9 mouse cellular contexts compared by ENCODE assay signal in the genomic region with DNA sequence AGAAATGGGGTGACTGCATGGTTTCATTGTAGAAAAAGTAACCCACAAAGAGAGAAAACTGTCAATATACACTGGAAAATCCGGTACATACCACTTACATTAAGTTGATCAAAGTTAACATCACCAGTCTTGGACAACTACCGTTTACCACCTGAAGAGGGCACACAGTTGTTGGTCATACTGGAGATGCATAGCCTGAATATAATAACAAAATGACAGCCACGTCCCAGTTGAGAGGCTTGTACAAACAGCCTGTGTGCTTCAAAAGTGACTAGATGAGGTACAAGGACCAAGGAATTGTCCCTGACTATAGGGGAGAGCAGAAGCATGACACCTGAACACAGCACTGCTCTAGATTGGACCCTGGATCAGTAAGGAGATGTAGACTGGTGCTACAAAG. TPM values are rescaled to one million over a fixed set of nuclear protein-coding genes. Genes with fewer than 3 reads are reported as not detected.
DNase-seq lines count a peak whose midpoint lies in the region; ATAC-seq and TF ChIP-seq lines count a peak whose summit lies in the region.
"Had no signal": no experiment of that assay in that cellular context is flagged by ENCODE, and none has a peak within 500 bp of the region (broad histone marks: within the 10 kb centered on the region; RNA-seq: fewer than 3 reads in every experiment).

No protein-coding gene starts in this region.

- H3K4me1 ChIP-seq in spleen, adult 2 months (ENCODE audit: control insufficient read depth, insufficient read depth, insufficient read length), result no peaks in the 10 kb centered on the region; the same call in 1 of the 2 replicates
- H3K4me1 ChIP-seq in heart, postnatal 0 days (ENCODE audit: control insufficient read depth, insufficient read depth), result 0 out of 2 replicates have a peak, but pooled peaks cover under 1% of the 10 kb centered on the region
- no peaks in the 10 kb centered on the region for H3K4me1 ChIP-seq in lung, embryonic 14.5 days (ENCODE audit: insufficient read depth)
- H3K4me1 ChIP-seq: neural tube, embryonic 12.5 days had no signal

- H3K27ac ChIP-seq in spleen, adult 2 months (ENCODE audit: insufficient read depth, low read length), result no peak overlapping the region
- no peak overlapping the region for H3K27ac ChIP-seq in heart, postnatal 0 days (ENCODE audit: low read depth)
- no peak overlapping the region for H3K27ac ChIP-seq in lung, embryonic 14.5 days (ENCODE audit: low read depth)
- H3K27ac ChIP-seq: neural tube, embryonic 12.5 days had no signal

- no peaks in the 10 kb centered on the region for H3K27me3 ChIP-seq in spleen, adult 2 months (ENCODE audit: control insufficient read depth, insufficient read depth, low read length)
- H3K27me3 ChIP-seq in heart, postnatal 0 days (ENCODE audit: control insufficient read depth, insufficient read depth, low read length), result no peaks in the 10 kb centered on the region
- no peaks in the 10 kb centered on the region for H3K27me3 ChIP-seq in lung, embryonic 14.5 days (ENCODE audit: insufficient read depth, low read length)
- H3K27me3 ChIP-seq: neural tube, embryonic 12.5 days had no signal

- H3K36me3 ChIP-seq in spleen, adult 2 months (ENCODE audit: control insufficient read depth, insufficient read depth, low read length), result no peaks in the 10 kb centered on the region; the same call in 1 of the 2 replicates
- no peaks in the 10 kb centered on the region for H3K36me3 ChIP-seq in heart, postnatal 0 days (replicated peaks; ENCODE audit: control insufficient read depth, insufficient read depth, low read length)
- 0 out of 2 replicates have a peak, but pooled peaks cover 8% of the 10 kb centered on the region for H3K36me3 ChIP-seq in lung, embryonic 14.5 days (ENCODE audit: insufficient read depth)
- H3K36me3 ChIP-seq: neural tube, embryonic 12.5 days had no signal

- no peak for TF ChIP-seq EP300 in heart, postnatal 0 days (IDR thresholded peaks at IDR 0.05; ENCODE audit: low read depth)

- DNase-seq in cerebellum, postnatal 4 days (ENCODE audit: low spot score in 2 of 2), result no peak
- DNase-seq in spleen, adult 2 months (ENCODE audit: low read depth in 1 of 2, low spot score in 2 of 2), result peak; percentile 65 to 69
- DNase-seq in spleen, adult 12 weeks (ENCODE audit: low spot score), result no peak
- DNase-seq in heart, postnatal 0 days (ENCODE audit: low spot score), result peak; percentile 49
- peak; percentile 78 for DNase-seq in lung, embryonic 14.5 days
- DNase-seq in thymus, postnatal 25 days, result peak; percentile 76
- no peak for DNase-seq in gastrocnemius, postnatal 10 days

- no peak for TF ChIP-seq POLR2A in spleen, adult 2 months (IDR thresholded peaks at IDR 0.05; ENCODE audit: low read depth, low read length)

- no peaks in the 10 kb centered on the region for H3K9me3 ChIP-seq in heart, postnatal 0 days (replicated peaks; ENCODE audit: control insufficient read depth, low read length)
- no peaks in the 10 kb centered on the region for H3K9me3 ChIP-seq in lung, embryonic 14.5 days (ENCODE audit: low read depth, low read length)
- H3K9me3 ChIP-seq: neural tube, embryonic 12.5 days had no signal

- no peak overlapping the region for H3K4me3 ChIP-seq in spleen, adult 2 months (ENCODE audit: extremely low read depth, insufficient read depth, insufficient read length)
- no peak overlapping the region for H3K4me3 ChIP-seq in heart, postnatal 0 days (ENCODE audit: low read depth, low read length)
- no peak overlapping the region for H3K4me3 ChIP-seq in lung, embryonic 14.5 days (ENCODE audit: low read depth, low read length)
- H3K4me3 ChIP-seq: neural tube, embryonic 12.5 days had no signal

- 11% methylated on average over 3 of the region's 3 CpGs for WGBS in spleen, adult 2 months
- WGBS in heart, postnatal 0 days, result 44% methylated on average over 3 of the region's 3 CpGs
- 54% methylated on average over 3 of the region's 3 CpGs for WGBS in lung, embryonic 14.5 days

- no peak overlapping the region for H3K4me2 ChIP-seq in heart, postnatal 0 days (ENCODE audit: low read depth, low read length)
- H3K4me2 ChIP-seq in lung, embryonic 14.5 days, result no peak overlapping the region
- H3K4me2 ChIP-seq: neural tube, embryonic 12.5 days had no signal

- ATAC-seq in cerebellum, adult (ENCODE audit: insufficient number of reproducible peaks, low FRiP score, low TSS enrichment), result peak; percentile 64; the same call in 1 of the 2 replicates
- no peak for ATAC-seq in heart, postnatal 0 days (ENCODE audit: insufficient read depth, low read depth)
- ATAC-seq in lung, embryonic 14.5 days (ENCODE audit: insufficient read depth), result peak; percentile 60; the same call in 1 of the 2 replicates

- H3K9ac ChIP-seq in heart, postnatal 0 days (replicated peaks; ENCODE audit: low read depth, low read length), result no peak overlapping the region
- H3K9ac ChIP-seq in lung, embryonic 14.5 days, result no peak overlapping the region
- H3K9ac ChIP-seq: neural tube, embryonic 12.5 days had no signal

- no peak for TF ChIP-seq CTCF in spleen, adult 2 months (IDR thresholded peaks at IDR 0.05; ENCODE audit: extremely low read depth, insufficient read depth, insufficient read length, insufficient replicate concordance)
- peak; percentile 60 for TF ChIP-seq CTCF in heart, postnatal 0 days (IDR thresholded peaks at IDR 0.05; ENCODE audit: low read depth)
- TF ChIP-seq CTCF in lung, embryonic 14.5 days (IDR thresholded peaks at IDR 0.05; ENCODE audit: low read depth), result peak; percentile 71

RNA-seq across cellular contexts. Expression of a gene that starts 34.0 kb away (rescaled TPM):
- 56.8 and 83.9 TPM in 2 replicates for polyA plus RNA-seq in spleen, adult 2 months (2012; rRNA removed)
- total RNA-seq in heart, postnatal 0 days (2014; rRNA removed; ENCODE audit: low replicate concordance), result 32.9 and 50.7 TPM in 2 replicates
- 77.8 and 82.0 TPM in 2 replicates for polyA plus RNA-seq in heart, postnatal 0 days (2015; fragmentation: Nextera tagmentation; extraction: Ambion mirVana)
- polyA plus RNA-seq in lung, embryonic 14.5 days (2014; fragmentation: Nextera tagmentation; extraction: Ambion mirVana), result 96.3 and 104 TPM in 2 replicates
- 10 to 100 TPM; 41.9 to 49.2 TPM for total RNA-seq in gastrocnemius, postnatal 10 days (2021)

Comparison
In these comparisons a context has a peak if more than half of its experiments do, and no peak if none do; other contexts are left out.
1. DNase-seq: peak in spleen, adult 2 months (2 of 2), heart, postnatal 0 days (single experiment), lung, embryonic 14.5 days (single experiment) and thymus, postnatal 25 days (single experiment); none in cerebellum, postnatal 4 days (0 of 2), spleen, adult 12 weeks (single experiment) and gastrocnemius, postnatal 10 days (single experiment).